Mouse (Mus musculus) small intestine, adult 2 months (tissue): ENCODE data around the gene Ppm1h. TPM values are rescaled to one million over a fixed set of nuclear protein-coding genes. Genes with fewer than 3 reads are reported as not detected.

Experiments used
- H3K27ac ChIP-seq: fragments of 200-500 bp; 2 replicates; pipeline ENCODE4 v1.5.1; 2012; ENCODE audit warnings: low read depth, low read length, control low read depth, inconsistent platforms; ENCODE audit not compliant: insufficient read depth
- H3K27me3 ChIP-seq: fragments of 200-500 bp; 2 replicates; pipeline ENCODE4 v1.6.1; 2012; ENCODE audit warnings: mild to moderate bottlenecking, moderate library complexity, low read length, inconsistent platforms; ENCODE audit not compliant: control insufficient read depth, insufficient read depth
- H3K36me3 ChIP-seq: fragments of 200-500 bp; 2 replicates; pipeline ENCODE4 v1.6.1; 2012; ENCODE audit warnings: mild to moderate bottlenecking, low read length, control low read depth, inconsistent platforms; ENCODE audit not compliant: control insufficient read depth, insufficient read depth
- H3K4me1 ChIP-seq: fragments of 200-500 bp; 2 replicates; pipeline ENCODE4 v1.6.1; 2012; ENCODE audit warnings: low read length, inconsistent platforms, mixed read lengths; ENCODE audit not compliant: control insufficient read depth, insufficient read depth, insufficient read length
- H3K4me3 ChIP-seq: fragments of 200-500 bp; 2 replicates; pipeline ENCODE4 v1.5.1; 2012; ENCODE audit warnings: low read depth, mild to moderate bottlenecking, control low read depth, inconsistent platforms, low read length, moderate library complexity
- CTCF ChIP-seq: fragments of 200-500 bp; IDR thresholded peaks from 2 replicates; pipeline ENCODE4 v1.5.1; 2012; ENCODE audit warnings: low read depth, mild to moderate bottlenecking, control low read depth, inconsistent platforms, low read length, moderate library complexity, mixed read lengths; ENCODE audit not compliant: insufficient replicate concordance, insufficient read length; ENCODE audit errors: extremely low read depth
- POLR2A ChIP-seq: fragments of 200-500 bp; IDR thresholded peaks from 2 replicates; pipeline ENCODE4 v1.6.1; 2012; ENCODE audit warnings: low read depth, mild to moderate bottlenecking, control low read depth, inconsistent platforms, low read length, moderate library complexity
- WGBS: fragments of 180-500 bp; shearing (Covaris S2); methylation state at CpG from one replicate; pipeline ENCODE4 v1.1.7; 2018; 5-methylcytosine and 5-hydroxymethylcytosine counted together
- polyA plus RNA-seq: library from polyadenylated mRNA; depleted of rRNA; stranded (reverse); fragments of >200 nt; gene quantifications from 2 replicates; pipeline ENCODE4 v1.2.3, GENCODE M21; 2012

Ppm1h gene
- polyA plus RNA-seq, 1 experiment = 14.7 TPM

DNA sequence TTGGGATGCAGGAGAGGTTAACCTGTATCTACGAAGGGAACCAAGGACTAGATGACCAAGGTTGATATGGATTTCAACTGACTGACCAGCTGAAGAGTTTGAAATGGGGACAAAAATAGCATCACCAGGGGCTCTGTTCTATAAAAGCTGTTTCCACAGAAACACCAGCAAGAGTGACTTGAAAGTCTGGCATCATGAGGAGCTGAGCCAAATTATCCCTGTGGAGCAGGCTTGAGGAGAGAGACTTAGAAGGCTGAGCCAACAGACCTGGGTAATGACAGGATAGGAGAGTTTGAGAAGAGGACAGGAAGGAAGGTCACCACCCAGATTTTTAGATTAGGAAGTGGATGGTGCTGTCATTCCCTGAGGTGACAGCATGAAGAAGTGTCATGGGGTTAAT is 12.9 kb upstream of the Ppm1h start:
- no peak for TF ChIP-seq POLR2A
- Histone ChIP-seq H3K4me3 (no peak overlapping the region), H3K36me3 (no peaks in the 10 kb centered on the region), H3K27me3 (no peaks in the 10 kb centered on the region), H3K27ac (no peak overlapping the region), H3K4me1 (no peaks in the 10 kb centered on the region)
- 88% methylated on average over 1 of the region's 1 CpGs for WGBS

DNA sequence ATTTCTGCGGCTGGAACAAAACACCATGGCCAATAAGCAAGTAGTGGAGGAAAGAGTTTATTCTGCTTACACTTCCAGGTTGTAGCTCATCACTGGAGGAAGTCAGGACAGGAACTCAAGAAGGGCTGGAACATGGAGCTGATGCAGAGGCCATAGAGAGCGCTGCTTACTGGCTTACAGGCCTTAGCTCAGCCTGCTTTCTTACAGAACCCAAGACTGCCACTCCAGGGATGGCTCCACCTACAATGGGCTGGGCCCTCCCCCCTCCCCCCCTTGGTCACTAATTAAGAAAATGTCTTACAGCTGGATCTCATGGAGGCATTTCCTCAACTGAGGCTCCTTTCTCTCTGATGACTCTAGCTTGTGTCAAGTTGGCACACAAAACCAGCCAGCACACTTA is 7.3 kb upstream of the Ppm1h start:
- 88% methylated on average over 2 of the region's 2 CpGs for WGBS
- H3K27ac ChIP-seq = no peak overlapping the region
- TF ChIP-seq CTCF (no peak), POLR2A (no peak)
- no peaks in the 10 kb centered on the region for H3K27me3 ChIP-seq
- no peaks in the 10 kb centered on the region for H3K36me3 ChIP-seq
- H3K4me1 ChIP-seq = no peaks in the 10 kb centered on the region
- no peak overlapping the region for H3K4me3 ChIP-seq

DNA sequence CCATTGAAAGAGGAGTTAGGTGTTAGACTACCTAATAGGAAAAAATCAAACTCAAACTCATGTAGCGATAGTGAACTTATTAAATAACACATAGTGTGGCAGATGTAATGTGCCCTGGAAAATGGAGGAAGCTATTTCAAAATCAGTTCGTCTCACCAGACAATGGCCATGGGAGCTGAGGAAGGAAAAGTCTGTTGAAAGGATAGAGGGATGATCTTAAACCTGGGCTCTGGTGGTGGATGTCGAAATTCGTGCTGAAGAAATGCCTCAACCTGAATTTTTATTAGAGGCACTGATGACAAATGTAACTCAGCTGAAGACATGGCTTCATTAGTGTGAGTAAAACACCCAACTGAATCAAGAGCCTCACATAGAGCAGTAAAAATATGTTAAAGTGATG is 6.5 kb upstream of the Ppm1h start:
- Histone ChIP-seq H3K27ac (no peak overlapping the region), H3K36me3 (no peaks in the 10 kb centered on the region), H3K4me3 (no peak overlapping the region), H3K27me3 (no peaks in the 10 kb centered on the region), H3K4me1 (no peaks in the 10 kb centered on the region)
- TF ChIP-seq POLR2A (no peak), CTCF (no peak)
- 93% methylated on average over 4 of the region's 4 CpGs for WGBS

DNA sequence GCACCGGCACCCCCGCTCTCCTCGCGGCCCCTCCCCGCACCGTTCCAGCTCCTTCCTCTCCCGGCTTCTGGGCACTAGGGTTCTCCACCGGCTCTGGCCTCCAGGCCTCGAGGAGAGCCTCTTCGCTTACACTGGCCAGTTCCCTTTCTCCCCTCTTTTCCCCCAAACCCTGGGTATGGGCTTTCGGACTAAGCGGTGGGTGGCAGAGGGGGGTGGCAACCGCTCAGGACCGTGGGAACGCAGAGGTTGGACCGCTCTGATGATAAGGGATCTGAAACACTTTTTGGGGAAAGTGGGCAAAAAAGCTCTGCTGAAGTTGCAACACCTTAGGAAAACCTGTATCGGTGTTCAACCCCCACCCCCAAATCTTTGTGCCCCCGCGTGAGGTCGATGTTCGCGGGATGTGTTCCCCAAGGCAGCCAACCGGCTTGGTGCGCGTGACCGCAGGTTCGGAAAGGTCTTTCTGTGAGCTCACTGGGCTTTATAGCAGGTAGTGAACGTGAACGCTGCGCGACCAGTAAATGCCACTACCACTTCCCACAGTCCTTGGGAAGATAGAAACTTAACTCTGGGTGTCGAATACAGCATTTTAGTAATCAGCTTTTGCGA is 979 bp downstream of the Ppm1h start:
- H3K4me3 ChIP-seq = peak overlapping the region; percentile 83
- H3K27me3 ChIP-seq = no peaks in the 10 kb centered on the region
- WGBS = under 1% methylated on average over 32 of the region's 33 CpGs
- TF ChIP-seq POLR2A (no peak), CTCF (no peak)
- peak overlapping the region; percentile 82 for H3K27ac ChIP-seq
- peaks cover 6% of the 10 kb centered on the region for H3K4me1 ChIP-seq
- no peaks in the 10 kb centered on the region for H3K36me3 ChIP-seq

DNA sequence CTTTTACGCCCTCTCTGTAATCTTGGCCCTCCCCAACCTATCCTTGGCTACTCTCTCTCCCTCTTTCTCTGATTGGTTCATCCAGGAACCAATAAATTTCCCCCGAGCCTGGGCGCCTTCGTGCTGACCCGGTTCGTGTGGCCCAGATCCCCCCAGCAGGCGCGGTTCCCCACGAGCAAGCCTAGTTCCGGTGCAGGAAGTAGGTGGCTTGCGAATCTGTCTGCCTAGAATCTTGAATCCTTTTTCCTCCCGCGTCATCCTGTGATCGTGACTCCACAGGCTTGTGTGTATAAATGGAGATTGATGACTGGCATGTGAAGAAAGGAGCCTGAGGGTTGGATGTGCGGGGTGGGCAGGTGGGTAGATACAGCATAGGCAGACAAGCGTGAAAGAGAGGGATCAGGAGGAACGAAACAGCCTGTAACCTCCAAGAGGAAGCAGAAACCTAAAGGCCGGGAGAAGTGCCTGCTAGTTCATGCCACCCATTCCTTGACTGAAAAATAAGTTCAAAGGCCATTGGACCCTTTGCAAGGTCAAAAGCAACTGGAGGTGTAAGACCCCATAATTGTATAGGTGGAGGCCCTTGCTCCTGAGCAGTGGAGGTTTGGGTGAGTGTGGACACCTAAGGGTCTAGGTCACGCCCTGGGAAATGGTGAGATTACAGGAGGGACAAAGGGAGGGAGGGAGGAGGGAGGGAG is 2.0 kb downstream of the Ppm1h start:
- no peaks in the 10 kb centered on the region for H3K27me3 ChIP-seq
- H3K36me3 ChIP-seq = no peaks in the 10 kb centered on the region
- peak overlapping the region; percentile 82 for H3K27ac ChIP-seq
- 8% methylated on average over 19 of the region's 19 CpGs for WGBS
- no peak for TF ChIP-seq POLR2A
- peak overlapping the region; percentile 63 for H3K4me3 ChIP-seq
- H3K4me1 ChIP-seq = peaks cover 8% of the 10 kb centered on the region

DNA sequence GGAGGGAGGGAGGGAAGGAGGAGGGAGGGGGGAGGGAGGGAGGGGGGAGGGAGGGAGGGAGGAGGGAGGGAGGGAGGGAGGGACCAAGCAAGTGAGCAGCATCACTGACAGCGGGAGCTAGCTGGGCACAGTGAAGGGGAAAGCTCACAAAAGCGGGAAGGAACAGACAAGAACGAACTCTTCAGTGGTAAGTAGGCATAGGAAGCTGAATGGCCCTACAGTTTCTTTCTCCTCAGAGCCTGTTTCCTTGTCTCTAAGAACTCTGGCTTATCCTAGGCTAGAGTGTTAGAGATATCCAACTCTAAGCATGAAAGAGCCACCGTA is 2.5 kb downstream of the Ppm1h start:
- Histone ChIP-seq H3K27ac (no peak overlapping the region), H3K27me3 (no peaks in the 10 kb centered on the region), H3K4me1 (peaks cover 8% of the 10 kb centered on the region), H3K4me3 (no peak overlapping the region), H3K36me3 (no peaks in the 10 kb centered on the region)
- 78% methylated on average over 4 of the region's 4 CpGs for WGBS
- TF ChIP-seq CTCF (no peak), POLR2A (no peak)

DNA sequence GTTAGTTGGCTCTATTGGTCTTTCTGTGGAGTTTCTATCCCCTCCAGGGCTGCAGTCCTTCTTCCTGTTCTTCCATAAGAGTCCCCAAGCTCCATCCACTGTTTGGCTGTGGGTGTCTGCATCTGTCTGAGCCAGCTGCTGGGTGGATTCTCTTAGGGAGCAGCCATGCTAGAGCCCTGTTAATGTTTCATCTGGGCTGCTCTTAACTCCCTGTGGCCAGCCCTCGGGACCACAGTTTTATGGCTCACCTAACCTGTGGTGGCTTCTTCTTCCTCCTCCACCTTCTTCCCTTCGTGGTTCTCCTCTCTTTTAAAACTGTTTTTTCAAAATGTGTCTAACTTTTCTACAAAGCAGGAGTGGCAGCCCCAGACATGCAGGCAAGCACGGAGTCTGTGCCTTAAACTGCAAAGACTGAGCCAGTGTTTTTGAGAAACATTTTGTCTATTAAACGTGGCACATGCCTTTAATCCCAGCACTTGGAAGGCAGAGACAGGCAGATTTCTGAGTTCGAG is 5.3 kb downstream of the Ppm1h start:
- no peaks in the 10 kb centered on the region for H3K27me3 ChIP-seq
- H3K27ac ChIP-seq = 0 out of 2 replicates have a peak overlapping the region, but pooled peaks have one; percentile 24
- H3K36me3 ChIP-seq = peaks cover 5% of the 10 kb centered on the region; the same call in 1 of the 2 replicates
- WGBS = 36% methylated on average over 5 of the region's 5 CpGs
- H3K4me3 ChIP-seq = no peak overlapping the region
- TF ChIP-seq POLR2A (no peak), CTCF (no peak)
- H3K4me1 ChIP-seq = peaks cover 4% of the 10 kb centered on the region; the same call in 1 of the 2 replicates
